Mouse (Mus musculus) stomach, postnatal 0 days (tissue): ENCODE measurements around the gene Rph3a. TPM values are rescaled to one million over a fixed set of nuclear protein-coding genes. Genes with fewer than 3 reads are reported as not detected.
A peak's percentile ranks its signal among the peaks of the same experiment; 100 is the strongest.

ENCODE experiments used
- ATAC-seq: fragments of 200-750 bp; cut with Nextera tagmentation; 2 replicates; pipeline ENCODE4 v1.8.0; 2017; ENCODE audit not compliant: low FRiP score, low TSS enrichment
- DNase-seq: peaks from one replicate; pipeline ENCODE4 v3.0.0-alpha.2; 2016; ENCODE audit warnings: low spot score
- H3K27ac ChIP-seq: fragments of 300-500 bp; sonication (generic); replicated peaks from 2 replicates; pipeline ENCODE4 v1.5.1; 2014; ENCODE audit warnings: mild to moderate bottlenecking, control low read depth
- H3K27me3 ChIP-seq: fragments of 300-500 bp; sonication (generic); 2 replicates; pipeline ENCODE4 v1.6.1; 2014; ENCODE audit warnings: low read length; ENCODE audit not compliant: control insufficient read depth, insufficient read depth
- H3K36me3 ChIP-seq: fragments of 300-500 bp; sonication (generic); 2 replicates; pipeline ENCODE4 v1.6.1; 2014; ENCODE audit warnings: low read length, mixed read lengths; ENCODE audit not compliant: control insufficient read depth, insufficient read depth
- H3K4me1 ChIP-seq: fragments of 300-500 bp; sonication (generic); replicated peaks from 2 replicates; pipeline ENCODE4 v1.6.1; 2014; ENCODE audit warnings: antibody characterized with exemption; ENCODE audit not compliant: control insufficient read depth, insufficient read depth
- H3K4me2 ChIP-seq: fragments of 300-500 bp; sonication (generic); replicated peaks from 2 replicates; pipeline ENCODE4 v1.6.1; 2014; ENCODE audit warnings: low read depth, mild to moderate bottlenecking, control low read depth, moderate library complexity
- H3K4me3 ChIP-seq: fragments of 300-500 bp; sonication (generic); 2 replicates; pipeline ENCODE4 v1.5.1; 2014; ENCODE audit warnings: low read depth, low read length, control low read depth
- H3K9ac ChIP-seq: fragments of 300-500 bp; sonication (generic); 2 replicates; pipeline ENCODE4 v1.6.1; 2014; ENCODE audit warnings: mild to moderate bottlenecking, low read length, control low read depth, mixed read lengths
- H3K9me3 ChIP-seq: fragments of 300-500 bp; sonication (generic); 2 replicates; pipeline ENCODE4 v1.6.1; 2016; ENCODE audit warnings: low read length; ENCODE audit not compliant: control insufficient read depth
- CTCF ChIP-seq: IDR thresholded peaks from 2 replicates; pipeline ENCODE4 v1.5.1; 2016; ENCODE audit warnings: antibody characterized with exemption, low read depth, mild to moderate bottlenecking, moderate library complexity
- EP300 ChIP-seq: optimal IDR thresholded peaks from 2 replicates; pipeline ENCODE3; 2016; ENCODE audit warnings: antibody characterized with exemption
- WGBS: fragments of 180-500 bp; shearing (Covaris S2); extraction: QIAGEN DNeasy Blood & Tissue Kit; methylation state at CpG from one replicate; pipeline ENCODE4 v1.1.7; 2014; 5-methylcytosine and 5-hydroxymethylcytosine counted together
- polyA plus RNA-seq: library from polyadenylated mRNA; unstranded; fragments of >200 nt; fragmentation: Nextera tagmentation; extraction: Ambion mirVana; gene quantifications from 2 replicates; pipeline ENCODE4 v1.2.1, GENCODE M21; 2015

Gene Rph3a
- polyA plus RNA-seq, 1 experiment from 2014 or later = 0.04 TPM

GRCm38 (mm10) chr5:120966156-120966555 lies 43.7 kb downstream of the Rph3a start:
- Histone ChIP-seq H3K9ac (no peak overlapping the region), H3K27me3 (no peaks in the 10 kb centered on the region), H3K9me3 (no peaks in the 10 kb centered on the region), H3K4me1 (no peaks in the 10 kb centered on the region), H3K27ac (no peak overlapping the region), H3K4me2 (no peak overlapping the region), H3K4me3 (no peak overlapping the region), H3K36me3 (no peaks in the 10 kb centered on the region)
- 81% methylated on average over 4 of the region's 4 CpGs for whole genome bisulfite sequencing
- no peak for TF ChIP-seq CTCF
- no peak for TF ChIP-seq EP300
- no peak for ATAC-seq
- DNase-seq = no peak

GRCm38 (mm10) chr5:120961004-120961403 lies 48.9 kb downstream of the Rph3a start:
- H3K9me3 ChIP-seq = no peaks in the 10 kb centered on the region
- no peaks in the 10 kb centered on the region for H3K27me3 ChIP-seq
- H3K4me1 ChIP-seq = no peaks in the 10 kb centered on the region
- no peak overlapping the region for H3K9ac ChIP-seq
- H3K4me3 ChIP-seq = no peak overlapping the region
- TF ChIP-seq CTCF (no peak), EP300 (no peak)
- DNase-seq = peak; percentile 21
- no peak overlapping the region for H3K4me2 ChIP-seq
- no peaks in the 10 kb centered on the region for H3K36me3 ChIP-seq
- no peak overlapping the region for H3K27ac ChIP-seq
- 51% methylated on average over 4 of the region's 4 CpGs for WGBS
- no peak for ATAC-seq

- Histone ChIP-seq H3K27ac (no peak overlapping the region), H3K9me3 (no peaks in the 10 kb centered on the region), H3K9ac (no peak overlapping the region), H3K4me1 (no peaks in the 10 kb centered on the region), H3K36me3 (no peaks in the 10 kb centered on the region), H3K4me3 (no peak overlapping the region), H3K4me2 (no peak overlapping the region), H3K27me3 (no peaks in the 10 kb centered on the region)
- DNase-seq = peak; percentile 36
- ATAC-seq = no peak
- TF ChIP-seq EP300 = no peak
- TF ChIP-seq CTCF = peak; percentile 76
- WGBS = 19% methylated on average over 5 of the region's 5 CpGs
Observed at GRCm38 (mm10) chr5:120953974-120954373, 55.9 kb downstream of the Rph3a start.

DNA sequence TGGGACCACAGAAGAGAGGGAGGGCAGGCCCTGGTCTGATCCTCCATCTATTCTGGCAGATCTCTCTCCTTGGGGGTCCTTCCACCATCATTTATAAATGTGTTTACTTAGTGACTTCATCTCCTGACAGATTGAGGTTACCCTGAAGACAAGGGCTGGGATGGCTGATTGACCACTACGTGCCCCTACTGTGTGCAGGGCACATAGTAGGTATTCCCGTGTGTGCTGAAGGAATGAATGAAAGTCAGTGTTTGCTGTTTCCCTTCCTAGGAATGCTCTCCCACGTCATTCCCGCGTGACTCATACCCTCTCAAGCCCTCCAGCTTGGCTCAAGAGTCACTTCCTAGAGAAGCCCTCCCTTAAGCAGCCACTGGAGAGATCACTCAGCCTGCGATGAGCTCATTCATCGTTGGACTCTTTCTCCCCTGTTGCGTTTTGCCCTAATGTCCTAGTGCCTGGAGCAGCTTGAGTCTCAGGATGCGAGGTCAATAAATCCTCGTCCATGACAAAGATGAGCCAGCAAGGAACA lies 57.6 kb downstream of the Rph3a start:
- ATAC-seq (no peak), DNase-seq (no peak)
- H3K4me1 ChIP-seq = no peaks in the 10 kb centered on the region
- H3K27ac ChIP-seq = no peak overlapping the region
- TF ChIP-seq EP300 (no peak), CTCF (no peak)
- 68% methylated on average over 10 of the region's 10 CpGs for WGBS
- H3K4me3 ChIP-seq = no peak overlapping the region
- no peaks in the 10 kb centered on the region for H3K36me3 ChIP-seq
- no peak overlapping the region for H3K9ac ChIP-seq
- H3K9me3 ChIP-seq = no peaks in the 10 kb centered on the region
- H3K4me2 ChIP-seq = no peak overlapping the region
- no peaks in the 10 kb centered on the region for H3K27me3 ChIP-seq

- Histone ChIP-seq H3K27me3 (no peaks in the 10 kb centered on the region), H3K9ac (no peak overlapping the region), H3K4me2 (no peak overlapping the region), H3K4me1 (no peaks in the 10 kb centered on the region), H3K36me3 (no peaks in the 10 kb centered on the region), H3K27ac (no peak overlapping the region), H3K9me3 (no peaks in the 10 kb centered on the region), H3K4me3 (no peak overlapping the region)
- no peak for TF ChIP-seq EP300
- TF ChIP-seq CTCF = no peak
- WGBS = 70% methylated on average over 10 of the region's 10 CpGs
- no peak for DNase-seq
- no peak for ATAC-seq
Observed at GRCm38 (mm10) chr5:120942076-120942475, 67.8 kb downstream of the Rph3a start.

DNA sequence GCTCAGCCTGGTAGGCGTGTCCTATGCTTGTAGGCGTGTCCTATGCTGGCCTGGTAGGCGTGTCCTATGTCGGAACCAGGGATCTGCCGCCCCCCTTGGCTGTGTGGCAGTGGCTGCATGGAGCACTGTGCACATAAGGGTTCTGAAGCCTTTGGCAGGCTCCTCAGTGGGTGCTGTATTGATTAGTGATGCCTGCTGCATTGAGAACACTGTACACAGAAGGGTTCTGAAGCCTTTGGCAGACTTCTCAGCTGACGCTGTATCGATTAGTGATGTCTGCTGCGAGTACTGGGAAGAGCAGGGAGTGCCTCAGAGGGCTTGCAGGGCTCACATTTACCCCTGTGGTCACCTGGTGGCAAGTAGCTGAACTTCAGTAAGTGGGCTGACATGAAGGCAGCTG lies 71.3 kb downstream of the Rph3a start:
- no peak overlapping the region for H3K27ac ChIP-seq
- H3K9me3 ChIP-seq = no peaks in the 10 kb centered on the region
- H3K4me3 ChIP-seq = no peak overlapping the region
- no peak overlapping the region for H3K4me2 ChIP-seq
- DNase-seq (no peak), ATAC-seq (peak; percentile 51)
- no peak overlapping the region for H3K9ac ChIP-seq
- TF ChIP-seq EP300 = no peak
- peak; percentile 16; the same call in 1 of the 2 replicates for TF ChIP-seq CTCF
- 40% methylated on average over 8 of the region's 8 CpGs for WGBS
- H3K27me3 ChIP-seq = no peaks in the 10 kb centered on the region
- no peaks in the 10 kb centered on the region for H3K4me1 ChIP-seq
- H3K36me3 ChIP-seq = no peaks in the 10 kb centered on the region
